Mouse (Mus musculus) layer of hippocampus, postnatal 14 days (tissue): Measurements from ENCODE around the gene Macrod2. TPM values are rescaled to one million over a fixed set of nuclear protein-coding genes. Genes with fewer than 3 reads are reported as not detected.
A peak's percentile ranks its signal among the peaks of the same experiment; 100 is the strongest.

Source experiments
- DNase-seq, 2 experiments: peaks; one replicate each; pipeline ENCODE4 v3.0.0; 2021 to 2022; ENCODE audit warnings: low spot score in 2 of 2, mixed read lengths in 1 of 2
- total RNA-seq, 2 experiments: library from RNA; stranded (reverse); gene quantifications; 2 replicates each; pipeline ENCODE4 v1.2.3; 2021

The Macrod2 gene
- total RNA-seq, 2 experiments from 2014 or later, result 48.7 to 54.6 TPM

- DNase-seq, result no peak
Measured at GRCm38 (mm10) chr2:140784626-140785025, 389.5 kb downstream of the Macrod2 start.

- DNase-seq, result no peak
Measured at GRCm38 (mm10) chr2:140790363-140790762, 395.3 kb downstream of the Macrod2 start.

DNA sequence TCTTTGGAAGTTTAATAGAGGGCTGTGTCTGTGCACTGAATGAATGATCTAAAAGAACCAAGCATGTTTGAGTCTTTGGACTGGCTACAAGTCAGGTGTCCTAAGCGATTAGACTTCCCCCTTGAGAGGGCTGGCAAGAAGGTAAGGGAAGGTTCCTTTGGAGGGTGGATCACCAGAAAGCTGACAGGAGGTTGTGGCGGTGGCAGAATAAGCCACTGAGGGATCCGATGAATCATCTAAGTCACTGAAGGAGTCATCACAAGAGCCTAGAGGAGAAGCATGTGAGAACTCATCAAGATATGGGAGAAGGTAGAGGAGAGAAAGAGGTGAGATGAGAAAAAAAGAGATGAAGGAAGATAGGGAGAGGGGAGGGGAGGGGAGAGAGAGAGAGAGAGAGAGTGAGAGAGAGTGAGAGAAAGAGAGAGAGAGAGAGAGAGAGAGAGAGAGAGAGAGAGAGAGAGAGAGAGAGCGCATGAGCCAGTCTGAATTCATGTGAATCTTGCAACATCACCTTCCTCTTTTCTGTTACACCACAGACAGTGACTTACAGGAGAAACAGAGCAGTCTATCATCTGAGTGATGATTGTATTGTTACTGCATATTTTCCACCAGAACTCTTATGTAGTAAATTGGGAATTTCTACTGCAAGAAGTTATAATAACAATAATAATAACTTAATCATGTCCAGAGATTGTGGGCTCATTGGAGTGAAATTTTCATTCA, 398.9 kb downstream of the Macrod2 start:
- DNase-seq, result no peak

GRCm38 (mm10) chr2:140811693-140812092, 416.6 kb downstream of the Macrod2 start:
- no peak for DNase-seq

DNA sequence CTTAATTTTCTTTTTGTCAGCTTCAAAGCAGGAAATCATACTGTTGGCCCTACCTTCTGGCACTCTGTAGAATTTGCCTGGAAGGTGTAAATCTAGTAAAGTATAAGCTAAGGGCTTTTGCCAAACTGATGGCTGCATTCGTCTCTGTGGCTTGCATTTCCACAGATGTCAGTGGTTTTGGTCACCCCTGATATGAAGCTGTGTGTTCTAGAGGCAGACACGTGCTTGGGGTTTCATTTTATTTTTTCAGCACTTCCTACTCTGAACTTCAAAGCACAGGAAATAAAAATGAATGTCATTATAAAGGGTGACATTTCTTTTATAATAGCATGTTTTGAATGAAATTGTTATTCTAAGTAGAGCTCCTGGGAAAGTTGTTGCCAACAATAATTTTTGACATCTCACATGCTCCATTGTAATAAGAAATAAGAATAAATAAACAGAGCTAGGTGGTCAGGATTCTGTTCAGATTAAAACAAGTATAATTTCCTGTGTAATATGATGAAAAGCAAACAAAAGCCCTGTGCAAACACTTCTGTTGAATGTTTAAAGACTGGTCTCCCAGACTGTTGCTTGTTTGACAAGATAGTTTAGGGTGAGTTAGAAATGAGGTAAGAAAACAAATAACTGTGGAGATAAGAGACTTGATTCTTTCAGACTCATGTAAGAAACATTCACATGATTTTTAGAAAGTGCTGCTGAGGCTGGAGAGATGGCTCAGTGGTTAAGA, 424.4 kb downstream of the Macrod2 start:
- DNase-seq, result no peak

- peak in 1 of 2 experiments; percentile 40 for DNase-seq
Measured at GRCm38 (mm10) chr2:140822378-140822777, 427.3 kb downstream of the Macrod2 start.

GRCm38 (mm10) chr2:140826241-140826640, 431.1 kb downstream of the Macrod2 start:
- no peak for DNase-seq

DNA sequence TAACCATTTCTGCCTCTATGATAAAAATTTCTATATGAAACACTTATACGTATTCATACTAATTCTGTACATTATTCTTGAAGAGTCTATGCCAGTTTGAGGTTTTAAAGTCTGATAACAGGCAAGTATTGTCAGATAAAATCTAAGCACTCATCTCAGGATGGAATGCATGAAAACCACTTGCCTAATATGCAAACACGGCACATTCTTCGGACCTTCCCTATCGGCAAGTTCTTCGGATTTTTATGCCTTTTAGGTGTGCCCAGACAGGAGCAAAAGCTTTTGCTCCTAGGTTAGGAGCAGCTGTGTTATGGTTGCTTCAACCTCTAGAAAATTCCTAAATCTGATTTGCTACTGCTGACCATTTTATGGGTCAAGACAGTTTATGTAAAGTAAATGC, 433.8 kb downstream of the Macrod2 start:
- DNase-seq, result no peak

DNA sequence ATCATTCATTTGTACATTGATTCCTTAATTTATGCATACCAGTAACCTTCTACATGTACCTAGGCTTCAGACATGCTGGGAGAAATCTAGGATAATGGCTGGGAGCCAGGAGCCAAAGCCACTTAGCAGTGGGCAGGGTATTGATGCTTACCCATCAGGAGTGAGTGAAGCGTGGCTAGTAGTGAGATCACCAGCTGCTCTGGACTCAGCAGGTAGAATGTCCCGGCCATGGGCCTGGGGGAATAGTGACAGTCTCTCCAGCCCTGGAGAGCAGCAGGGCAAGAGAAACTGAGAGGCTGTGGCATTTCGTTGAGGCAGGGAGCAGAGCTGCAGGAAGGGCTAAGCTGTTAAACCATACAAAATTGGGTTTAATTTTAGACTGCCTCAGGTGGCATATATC, 435.0 kb downstream of the Macrod2 start:
- no peak for DNase-seq

DNA sequence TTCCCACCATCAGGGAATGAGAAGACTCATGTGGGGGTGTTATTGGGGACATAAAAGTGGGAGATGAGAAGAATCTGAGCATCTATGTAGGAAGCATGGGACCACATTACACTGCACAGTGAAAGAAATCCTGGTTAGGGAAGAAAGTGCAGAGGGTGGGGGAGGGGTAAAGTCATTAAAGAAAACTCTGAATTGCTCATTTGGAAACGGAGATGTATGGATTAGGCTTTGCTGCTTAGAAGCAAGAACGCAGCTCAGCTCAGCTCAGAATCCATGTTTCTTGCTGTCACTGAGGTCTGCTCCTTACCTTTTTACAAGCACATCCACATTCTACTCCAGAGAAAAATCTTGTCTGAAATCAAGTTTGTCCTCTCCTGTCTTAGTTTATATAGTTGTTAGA, 444.3 kb downstream of the Macrod2 start:
- DNase-seq, result no peak

DNA sequence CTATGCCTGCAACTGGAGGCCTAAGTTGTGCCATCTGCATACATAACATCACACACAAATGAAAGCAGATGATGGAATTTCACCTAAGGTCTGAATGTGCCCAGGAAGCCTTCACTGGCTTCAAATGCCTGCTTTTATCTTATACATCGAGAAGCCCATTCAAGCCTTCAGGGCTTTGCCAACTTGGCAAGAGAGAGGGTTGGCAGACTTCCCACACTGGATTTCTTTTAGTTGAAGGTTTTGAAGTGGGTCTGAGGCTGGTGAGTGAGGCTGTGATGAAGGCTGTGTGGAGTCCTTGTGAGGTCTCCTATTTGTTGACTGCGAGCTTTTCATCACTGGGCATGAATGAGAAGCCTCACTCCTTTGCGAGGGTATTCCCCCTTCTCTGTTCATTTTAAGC, 444.8 kb downstream of the Macrod2 start:
- DNase-seq, result peak; percentile 58 to 67

DNA sequence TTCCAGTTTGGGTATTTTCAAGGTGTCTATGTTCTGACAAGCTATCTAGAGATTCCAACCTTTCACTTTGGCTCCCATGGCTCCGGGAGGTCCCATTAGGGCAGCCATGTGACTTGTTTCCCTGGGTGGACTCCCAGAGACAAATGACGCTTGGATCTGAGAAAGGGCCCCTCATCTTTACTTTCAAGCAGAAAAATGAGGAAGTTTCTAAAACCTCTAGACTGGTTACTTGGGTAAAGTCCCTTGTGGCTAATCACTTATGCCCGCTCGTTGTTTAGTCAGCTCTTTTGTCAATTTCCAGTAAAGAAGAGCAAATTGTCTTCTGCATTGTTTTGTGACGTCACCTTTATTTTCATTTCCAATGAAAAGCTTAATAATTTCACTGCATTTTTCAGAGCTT, 448.9 kb downstream of the Macrod2 start:
- DNase-seq, result no peak

DNA sequence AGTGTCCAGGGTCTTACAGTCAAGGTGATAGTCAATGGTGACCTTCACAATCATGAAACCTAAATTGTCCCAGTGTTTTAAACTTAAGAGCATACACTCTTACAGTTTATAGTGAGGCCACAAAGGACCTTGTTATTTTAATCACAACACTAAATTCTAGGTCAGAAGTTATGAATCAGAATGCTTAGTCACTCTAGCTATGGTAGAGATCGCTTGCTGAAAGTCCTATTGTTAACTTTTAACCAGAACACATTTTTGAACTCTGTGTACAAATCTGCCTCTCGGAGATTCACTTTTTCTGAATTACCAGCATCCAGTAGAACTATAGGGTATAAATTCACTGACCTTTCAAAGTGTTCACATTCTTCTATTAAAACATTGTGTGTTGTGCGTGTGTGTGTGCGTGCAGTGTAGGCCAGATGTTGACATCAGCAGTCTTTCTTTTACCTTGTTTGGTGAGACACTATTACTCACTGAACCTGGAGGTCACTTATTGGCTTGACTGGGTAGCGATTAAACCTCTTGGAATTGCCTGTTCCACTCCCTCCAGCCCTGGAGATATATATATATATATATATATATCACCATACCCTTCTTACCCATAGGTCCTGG, 452.8 kb downstream of the Macrod2 start:
- no peak for DNase-seq

GRCm38 (mm10) chr2:140853538-140853937, 458.4 kb downstream of the Macrod2 start:
- DNase-seq, result no peak

GRCm38 (mm10) chr2:140861356-140861755, 466.2 kb downstream of the Macrod2 start:
- DNase-seq, result no peak

DNA sequence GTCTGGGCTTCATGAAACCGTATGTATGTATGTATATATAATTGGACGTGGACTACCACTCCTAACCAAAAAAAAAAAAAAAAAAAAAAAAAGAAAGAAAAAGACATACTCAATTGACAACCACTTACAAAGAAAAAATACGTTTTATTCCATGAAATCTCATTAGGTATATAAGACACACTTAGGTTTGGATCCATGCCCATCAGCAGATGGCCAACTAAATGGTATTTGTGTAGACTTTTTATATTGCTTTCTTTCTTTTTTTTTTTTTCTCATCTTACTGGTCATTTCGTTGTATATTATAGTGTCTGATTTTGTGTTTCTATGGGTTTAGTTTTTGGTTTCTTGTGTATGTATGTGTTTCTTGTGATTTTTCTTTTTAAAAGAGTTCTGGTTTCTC, 467.6 kb downstream of the Macrod2 start:
- DNase-seq, result no peak

GRCm38 (mm10) chr2:140865636-140866035, 470.5 kb downstream of the Macrod2 start:
- no peak for DNase-seq

- DNase-seq, result peak; percentile 37 to 84
Measured at GRCm38 (mm10) chr2:140867116-140867515, 472.0 kb downstream of the Macrod2 start.

DNA sequence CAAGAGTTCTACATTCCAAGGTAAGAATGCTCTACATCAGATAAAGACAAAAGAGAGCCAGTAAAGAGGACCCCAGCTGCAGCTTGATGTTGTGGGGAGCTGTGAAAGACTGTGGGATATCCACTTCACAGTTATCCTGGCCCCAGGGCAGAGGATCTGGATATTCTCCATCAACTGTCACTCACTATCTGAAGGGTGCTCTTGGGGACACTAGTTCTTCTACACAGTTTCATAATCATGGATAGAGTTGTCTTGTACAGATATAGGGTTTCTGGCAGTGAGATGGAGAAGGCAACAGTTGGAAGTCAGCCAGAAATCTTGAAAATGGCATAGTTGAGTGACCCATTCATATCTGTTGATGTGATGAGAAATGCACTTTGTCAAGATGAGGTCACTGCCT, 490.1 kb downstream of the Macrod2 start:
- no peak for DNase-seq

GRCm38 (mm10) chr2:140890683-140891082, 495.6 kb downstream of the Macrod2 start:
- no peak for DNase-seq

DNA sequence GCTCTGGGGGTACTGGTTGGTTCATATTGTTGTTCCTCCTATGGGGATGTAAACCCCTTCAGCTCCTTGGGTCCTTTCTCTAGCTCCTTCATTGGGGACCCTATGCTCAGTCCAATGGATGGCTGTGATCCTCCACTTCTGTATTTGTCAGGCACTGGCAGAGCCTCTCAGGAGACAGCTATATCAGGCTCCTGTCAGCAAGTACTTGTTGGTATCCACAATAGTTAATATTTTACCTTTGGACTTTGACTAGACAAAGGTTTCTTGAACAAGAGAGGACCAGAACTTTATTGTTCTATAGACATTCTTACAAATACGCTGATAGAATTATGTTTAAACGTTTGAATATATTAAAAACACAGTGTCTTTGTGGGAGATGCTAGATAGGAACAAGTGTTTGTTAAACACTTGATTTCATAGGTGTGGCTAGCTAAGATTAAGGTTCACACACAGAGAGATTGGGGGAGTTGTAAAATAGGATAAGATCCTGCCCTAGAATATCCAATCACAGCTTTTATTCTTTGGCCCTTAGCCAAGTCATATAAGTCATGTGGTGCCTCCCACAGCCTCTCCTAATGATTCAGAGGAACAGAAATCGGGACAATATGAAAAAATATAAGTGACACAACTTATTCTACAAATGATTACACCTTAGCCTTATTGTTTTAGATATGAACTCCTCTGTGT, 501.4 kb downstream of the Macrod2 start:
- no peak for DNase-seq
